Mouse (Mus musculus) erythroblast, embryonic 14.5 days (primary cell): Measurements from ENCODE around the gene Plekhg4.

Experiments used
- GATA1 ChIP-seq: IDR thresholded peaks from 2 replicates; pipeline ENCODE4 v1.6.1; 2012; ENCODE audit warnings: low read length, inconsistent platforms, mixed read lengths
- TAL1 ChIP-seq: IDR thresholded peaks from 3 replicates; pipeline ENCODE4 v1.6.1; 2012; ENCODE audit warnings: low read length, inconsistent platforms, mixed read lengths

- TF ChIP-seq GATA1: no peak
- TF ChIP-seq TAL1: no peak
These were observed 58.9 kb downstream of the Plekhg4 start for GRCm38 (mm10) chr8:105431743-105432515.
